Mouse (Mus musculus): ENCODE data around the gene Sh2d5.

Gene Sh2d5

DNA sequence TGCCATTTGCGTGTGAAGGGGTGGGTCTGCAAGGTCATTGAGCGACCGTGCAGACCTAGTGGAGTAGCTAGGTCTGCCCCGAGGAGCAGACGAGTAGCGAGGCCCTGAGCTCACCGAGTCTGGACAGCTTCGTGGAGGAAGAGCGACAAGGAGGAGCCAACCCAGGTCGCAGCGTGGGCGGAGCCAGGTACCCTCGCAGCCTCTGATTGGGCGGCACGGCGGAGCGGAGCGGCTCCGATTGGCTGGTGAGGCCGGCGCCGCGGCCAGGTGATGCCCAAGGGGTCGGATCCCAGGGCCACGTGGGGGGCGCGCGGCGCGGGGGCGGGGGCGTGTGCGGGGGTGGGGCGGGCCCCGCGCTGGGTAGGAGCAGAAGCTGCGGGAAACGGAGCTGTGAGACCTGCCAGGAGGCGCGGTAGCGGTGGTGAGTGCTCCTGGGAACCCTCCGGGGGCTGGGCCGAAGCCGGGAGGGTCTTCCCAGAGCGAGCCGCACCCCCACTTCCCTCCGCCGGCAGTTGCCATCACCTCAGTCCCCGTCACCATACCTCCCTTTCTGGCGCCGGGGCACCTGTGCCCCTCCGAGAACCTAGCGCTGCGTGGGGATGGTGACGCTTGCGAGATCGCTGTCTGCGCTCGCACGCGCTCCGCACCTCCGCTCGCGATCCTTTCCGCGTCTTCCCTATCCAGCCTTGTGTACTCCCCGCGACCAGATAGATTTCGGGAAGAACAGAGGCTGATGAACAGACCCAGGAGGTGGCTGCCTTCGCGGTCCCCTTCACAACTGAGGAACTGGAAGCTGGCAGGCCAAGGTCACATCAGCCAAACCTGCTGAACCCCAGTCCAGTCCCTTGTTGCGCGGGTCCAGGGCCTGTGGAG lies at the start of gene Sh2d5, which contains the start of gene Kif17:
TSS of gene Sh2d5 (plus strand) at position 316 of the 873 bp plus-strand sequence.
TSS of gene Kif17 (plus strand) at position 348 of the 873 bp plus-strand sequence.
- DNase-seq: peak; percentile 75 to 79

DNA sequence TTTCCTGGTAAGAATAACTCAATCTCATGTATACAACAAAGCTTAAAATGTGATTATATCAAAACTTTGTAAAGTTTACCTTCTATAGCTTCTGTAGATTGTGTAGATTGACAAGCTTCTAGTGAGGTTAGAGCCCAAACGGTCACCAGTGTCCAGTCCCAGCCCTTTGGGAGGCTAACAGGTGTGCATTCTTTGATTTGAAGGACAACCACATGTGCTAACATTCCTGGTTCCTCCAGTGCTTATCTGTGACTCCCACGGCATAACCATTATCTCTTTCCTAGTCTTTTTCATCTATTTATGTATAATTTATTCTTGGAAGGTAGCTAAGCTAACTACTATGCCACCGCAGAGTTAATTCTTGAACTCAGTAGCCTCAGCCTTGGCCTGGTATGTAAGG lies 49.4 kb upstream of the Sh2d5 start:
- DNase-seq: no peak

DNA sequence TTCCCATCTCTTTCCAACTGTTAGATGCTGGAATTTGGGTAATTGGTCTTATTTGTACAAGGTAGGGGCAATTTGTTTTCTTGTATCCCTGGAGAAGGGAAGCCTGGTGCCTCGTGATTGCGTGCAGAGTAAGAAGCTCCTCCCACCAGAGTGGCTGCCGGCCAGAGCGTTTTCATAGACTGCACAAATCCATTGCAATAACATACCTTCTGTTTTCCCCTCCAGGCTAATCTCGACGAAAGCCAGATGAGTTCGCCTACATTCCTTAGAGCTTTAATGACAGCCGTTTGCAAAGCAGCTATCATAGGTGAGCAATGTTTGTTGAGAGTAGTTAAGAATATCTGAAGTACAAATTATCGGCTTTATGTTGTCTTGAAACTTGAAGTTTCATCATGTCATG lies 48.5 kb upstream of the Sh2d5 start:
- no peak for DNase-seq

DNA sequence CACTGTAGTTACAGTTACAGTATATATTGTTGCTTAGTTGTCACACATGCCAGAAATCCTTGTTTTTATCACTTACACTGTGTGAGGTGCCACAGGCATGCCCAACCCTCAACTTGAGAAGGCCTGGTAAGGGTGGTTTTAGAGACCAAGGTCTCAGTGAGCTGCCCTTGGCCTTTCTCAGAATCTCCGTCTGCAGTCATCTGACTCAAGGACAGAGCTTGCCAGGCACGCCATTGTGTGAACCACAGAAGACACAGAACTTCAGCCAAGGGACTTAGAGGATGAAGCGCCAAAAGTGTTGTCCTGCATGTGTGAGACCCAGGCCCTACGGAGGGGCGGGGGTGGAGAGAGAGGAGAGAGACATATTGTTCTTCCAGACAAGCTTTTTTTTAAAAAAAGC lies 40.1 kb upstream of the Sh2d5 start:
- no peak for DNase-seq

DNA sequence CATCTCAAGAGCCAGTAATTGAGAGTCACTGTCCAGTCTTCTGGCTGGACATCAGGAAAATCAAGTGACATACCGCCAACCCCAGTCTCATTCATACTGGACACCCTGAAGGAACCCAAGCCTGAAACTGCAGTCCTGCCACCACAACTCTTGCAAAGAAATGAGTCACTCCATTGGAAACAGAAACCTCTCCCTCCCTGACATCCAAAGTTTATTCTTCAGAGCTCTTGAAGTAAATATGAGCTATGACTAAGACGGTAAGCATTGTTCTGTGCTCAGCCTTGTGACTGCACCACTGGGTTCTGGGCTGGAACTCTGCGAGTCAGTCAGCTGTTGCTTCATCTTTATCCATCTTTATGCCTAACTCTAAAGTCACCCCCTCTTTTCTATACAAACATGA lies 36.3 kb upstream of the Sh2d5 start:
- DNase-seq: peak; percentile 27 to 63

DNA sequence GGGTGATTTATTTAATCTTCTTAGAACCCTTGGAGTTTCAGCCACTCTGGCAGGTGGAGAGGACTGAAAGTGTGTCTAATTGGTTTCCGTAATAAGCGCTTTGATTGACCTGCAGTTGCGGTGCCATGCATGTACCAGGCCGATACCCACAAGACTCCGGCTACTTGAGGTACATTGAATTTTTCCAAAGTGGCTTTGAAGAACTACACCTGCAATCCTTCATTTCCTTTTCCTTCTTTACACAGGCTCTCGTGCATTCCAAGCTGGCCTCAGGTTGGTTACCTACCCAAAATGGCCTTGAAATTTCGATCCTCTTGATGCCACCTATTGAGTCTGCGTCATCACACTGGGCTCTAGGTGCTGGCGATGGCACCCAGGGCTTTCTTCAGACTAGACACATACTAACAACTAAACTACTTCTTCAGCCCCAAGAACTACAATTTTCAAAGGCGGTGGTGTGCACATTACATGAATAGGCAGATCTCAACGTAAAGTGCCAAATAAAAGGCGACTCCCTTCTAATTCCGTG lies 34.5 kb upstream of the Sh2d5 start:
- peak; percentile 36 to 52 for DNase-seq

DNA sequence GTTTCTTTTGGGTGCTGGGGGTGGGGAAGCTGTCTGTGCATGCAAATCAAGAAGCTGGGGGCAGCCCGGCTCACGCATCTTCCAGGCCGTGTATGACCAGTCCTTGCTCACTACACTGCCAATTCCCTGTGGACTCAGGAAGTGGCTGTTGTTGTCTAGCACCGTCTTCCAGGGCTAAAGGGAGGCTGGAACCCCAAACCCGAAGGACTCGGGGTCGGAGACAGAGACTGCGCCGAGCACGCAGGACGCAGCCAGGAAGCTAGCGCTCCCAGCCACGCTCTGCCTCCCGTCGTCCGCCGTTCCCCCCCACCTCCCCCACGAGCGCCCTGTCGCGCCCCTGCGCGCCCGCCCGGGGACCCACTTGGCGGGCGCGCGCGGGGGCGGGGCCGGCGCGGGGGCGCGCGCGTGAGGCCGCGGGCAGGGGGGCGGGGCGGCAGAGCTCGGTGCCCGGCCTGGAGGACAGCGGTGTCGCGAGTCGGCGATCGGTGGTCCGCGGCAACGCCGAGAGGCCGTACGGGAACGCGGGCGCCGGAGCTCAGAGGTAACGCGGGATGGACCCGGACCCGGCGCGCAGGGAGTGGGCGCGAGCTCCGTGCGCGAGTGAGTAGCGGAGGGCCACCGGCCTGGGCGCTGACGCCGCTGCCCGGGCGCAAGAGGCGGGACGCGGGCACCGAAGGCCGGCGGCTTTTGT lies 33.9 kb upstream of the Sh2d5 start, which contains the start of gene Hp1bp3:
TSS of gene Hp1bp3 (plus strand) at position 97 of the 691 bp plus-strand sequence.
- DNase-seq: peak; percentile 72 to 75

DNA sequence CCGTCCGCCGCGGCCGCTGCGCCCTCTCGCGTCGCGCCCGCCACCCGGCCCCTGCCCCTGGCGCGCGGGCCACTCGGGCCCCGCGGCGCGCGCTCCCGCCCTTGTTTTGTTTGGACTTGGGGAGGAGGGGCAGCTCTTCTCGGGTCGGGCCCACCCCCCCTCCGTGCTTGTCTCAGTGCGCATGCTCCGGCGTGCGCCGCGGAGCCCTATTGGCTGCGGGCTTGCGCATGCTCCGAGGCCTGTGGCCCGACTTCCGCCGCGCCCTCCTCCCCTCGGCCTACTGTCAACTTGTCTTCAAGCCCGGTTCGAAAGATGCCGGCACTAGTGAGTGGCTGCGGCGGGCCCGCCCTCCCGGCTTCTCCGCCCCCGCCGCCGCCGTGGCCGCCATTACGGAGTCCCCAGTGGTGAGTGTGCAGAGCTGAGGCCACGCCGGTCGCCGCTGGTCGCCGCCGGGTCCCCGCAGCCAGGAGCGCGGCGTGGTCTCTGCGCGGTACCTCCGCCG lies 33.3 kb upstream of the Sh2d5 start:
- DNase-seq: peak; percentile 98

DNA sequence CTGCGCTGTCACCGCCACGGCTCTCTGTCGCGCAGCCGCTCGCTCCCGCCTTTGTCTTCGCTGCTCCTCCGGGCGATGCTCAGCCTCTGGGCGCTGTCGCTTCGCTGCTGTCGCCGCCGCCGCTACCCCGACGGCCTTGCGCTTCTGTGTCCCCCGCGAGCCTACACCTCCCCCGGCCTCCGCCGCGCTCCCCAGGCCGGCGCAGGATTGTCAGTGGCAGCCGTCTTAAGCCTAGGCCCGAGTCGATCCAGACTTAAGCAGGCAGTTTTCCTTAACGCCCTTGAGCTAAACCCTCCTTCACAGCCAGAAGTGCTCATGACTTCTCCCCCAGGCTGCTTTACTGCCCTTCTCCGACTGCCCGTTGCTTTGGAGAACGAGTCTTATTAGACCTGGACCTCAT lies 32.8 kb upstream of the Sh2d5 start:
- peak in 1 of 2 experiments; percentile 20 for DNase-seq

DNA sequence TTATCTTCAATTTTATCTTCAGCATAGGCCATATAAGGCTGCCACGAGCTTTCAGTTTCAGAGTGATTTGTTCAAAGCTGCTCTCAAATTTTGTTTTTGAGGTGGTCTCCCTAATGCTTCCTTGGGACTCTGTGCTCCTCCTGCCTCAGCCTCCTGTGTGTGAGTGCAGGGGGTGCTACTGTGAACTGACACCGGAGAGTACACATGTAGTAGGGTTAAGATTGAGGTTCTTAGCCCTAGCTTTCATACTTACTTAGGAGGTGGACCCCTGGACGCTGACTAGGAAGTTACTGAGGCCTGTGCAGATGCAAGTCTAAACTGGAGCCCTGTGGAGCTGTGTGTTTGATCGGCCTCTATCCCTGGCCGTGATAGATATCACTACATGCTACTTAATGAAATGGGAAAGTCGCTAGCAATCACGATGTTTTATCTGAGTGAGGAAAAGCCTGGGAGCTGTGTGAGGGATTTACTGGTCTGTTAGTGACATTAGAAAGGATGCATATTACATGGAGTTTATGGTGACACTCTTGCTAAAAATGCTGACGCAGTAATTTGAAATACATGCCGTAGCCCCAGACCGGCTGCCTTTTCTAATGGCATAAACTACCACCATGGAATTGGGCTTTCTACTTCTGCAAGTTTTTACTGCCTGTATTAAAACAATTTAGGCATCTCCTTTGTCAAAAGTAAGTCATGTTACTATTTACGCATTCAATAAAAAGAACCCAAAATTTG lies 32.1 kb upstream of the Sh2d5 start:
- DNase-seq: no peak

DNA sequence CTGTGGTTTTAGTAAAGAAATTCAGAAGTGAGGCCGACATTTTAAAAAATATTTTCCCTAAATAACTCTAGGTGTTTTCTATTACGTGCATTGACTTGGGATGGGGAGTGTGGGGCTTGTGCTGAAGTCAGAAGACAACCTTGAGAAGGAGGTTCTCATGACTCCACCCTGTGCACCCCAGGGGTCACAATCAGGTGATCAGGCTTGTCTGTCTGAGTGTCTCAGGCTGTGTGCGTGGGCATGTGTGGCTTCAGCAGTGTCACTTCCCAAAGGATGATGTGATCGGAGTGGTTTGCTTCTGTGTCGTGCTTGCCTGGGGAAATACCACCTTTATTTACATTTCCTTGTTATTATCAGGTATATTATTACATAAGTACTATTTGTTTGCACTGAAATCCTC lies 30.9 kb upstream of the Sh2d5 start:
- no peak for DNase-seq

DNA sequence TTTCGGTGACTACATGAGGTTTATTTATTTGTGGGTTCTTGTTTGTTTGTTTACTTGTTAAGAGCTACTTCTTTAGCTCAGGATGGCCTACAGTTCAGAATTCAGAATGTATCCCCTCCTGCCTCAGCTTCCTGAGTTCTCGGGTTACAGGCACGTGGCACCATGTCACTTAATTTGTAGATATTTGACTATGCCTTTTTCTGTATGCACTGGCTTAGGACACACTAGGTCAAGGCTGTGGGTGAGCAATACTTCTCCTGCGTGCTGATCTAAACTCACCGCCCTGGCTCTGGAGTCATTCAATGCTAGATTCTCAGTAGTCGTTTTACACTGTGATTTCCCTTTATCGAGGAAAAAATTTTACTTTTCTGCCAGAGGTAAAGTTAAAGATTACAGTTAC lies 29.4 kb upstream of the Sh2d5 start:
- DNase-seq: no peak

DNA sequence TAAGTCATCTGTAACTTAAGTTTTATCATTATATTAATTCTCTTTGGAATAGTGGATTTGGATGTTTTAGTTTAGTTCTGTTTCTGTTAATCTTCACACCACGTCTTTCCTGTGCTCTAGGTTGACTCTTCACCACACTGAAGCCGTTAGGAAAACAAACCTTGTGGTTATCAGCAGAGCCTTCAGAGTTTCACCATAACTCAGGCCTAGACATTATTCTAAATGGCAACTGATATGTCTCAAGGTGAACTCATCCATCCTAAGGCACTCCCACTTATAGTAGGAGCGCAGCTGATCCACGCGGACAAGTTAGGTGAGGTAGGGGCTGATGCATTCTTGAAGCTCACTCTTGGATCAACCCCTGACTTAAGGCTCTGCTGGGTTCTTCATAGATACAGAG lies 28.8 kb upstream of the Sh2d5 start:
- DNase-seq: no peak

DNA sequence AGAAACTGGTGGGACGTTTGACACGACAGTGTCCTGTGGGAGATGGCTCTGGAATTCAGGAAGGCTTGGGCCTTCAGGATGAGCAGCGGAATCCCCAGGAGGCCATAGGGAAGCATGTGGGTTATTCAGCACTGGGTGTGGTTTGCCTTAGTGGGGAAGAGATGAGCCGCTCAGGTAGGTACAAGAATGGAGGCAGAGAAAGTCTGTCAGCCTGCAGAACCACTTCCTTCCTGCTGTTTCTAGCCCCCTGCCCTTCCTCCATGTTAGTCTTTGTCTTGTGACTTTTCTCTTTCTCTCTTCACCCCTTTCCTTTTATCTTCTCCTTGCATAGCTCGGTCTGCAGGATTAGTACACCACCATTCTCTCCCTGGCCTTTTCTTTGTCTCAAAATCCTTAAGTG lies 27.8 kb upstream of the Sh2d5 start:
- no peak for DNase-seq

DNA sequence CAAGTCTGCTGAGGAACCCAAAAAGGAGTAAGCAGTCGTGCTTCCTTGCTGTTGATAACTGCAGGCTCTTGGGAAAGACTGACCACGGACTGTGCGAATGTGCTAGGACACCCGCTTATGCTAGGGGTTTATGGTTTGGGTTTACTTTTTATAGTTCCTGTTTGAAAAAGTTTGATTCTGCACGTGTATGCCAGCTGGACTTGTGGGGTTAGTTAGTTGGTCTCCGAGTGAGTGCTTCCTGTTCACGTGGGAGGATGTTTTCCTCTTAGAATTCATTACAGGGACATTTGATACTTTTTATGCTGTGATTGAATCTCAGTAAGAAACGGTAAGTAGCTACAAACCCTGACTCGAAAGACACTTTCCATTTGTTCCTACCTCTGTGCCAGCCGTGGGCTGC lies 26.6 kb upstream of the Sh2d5 start:
- no peak for DNase-seq

DNA sequence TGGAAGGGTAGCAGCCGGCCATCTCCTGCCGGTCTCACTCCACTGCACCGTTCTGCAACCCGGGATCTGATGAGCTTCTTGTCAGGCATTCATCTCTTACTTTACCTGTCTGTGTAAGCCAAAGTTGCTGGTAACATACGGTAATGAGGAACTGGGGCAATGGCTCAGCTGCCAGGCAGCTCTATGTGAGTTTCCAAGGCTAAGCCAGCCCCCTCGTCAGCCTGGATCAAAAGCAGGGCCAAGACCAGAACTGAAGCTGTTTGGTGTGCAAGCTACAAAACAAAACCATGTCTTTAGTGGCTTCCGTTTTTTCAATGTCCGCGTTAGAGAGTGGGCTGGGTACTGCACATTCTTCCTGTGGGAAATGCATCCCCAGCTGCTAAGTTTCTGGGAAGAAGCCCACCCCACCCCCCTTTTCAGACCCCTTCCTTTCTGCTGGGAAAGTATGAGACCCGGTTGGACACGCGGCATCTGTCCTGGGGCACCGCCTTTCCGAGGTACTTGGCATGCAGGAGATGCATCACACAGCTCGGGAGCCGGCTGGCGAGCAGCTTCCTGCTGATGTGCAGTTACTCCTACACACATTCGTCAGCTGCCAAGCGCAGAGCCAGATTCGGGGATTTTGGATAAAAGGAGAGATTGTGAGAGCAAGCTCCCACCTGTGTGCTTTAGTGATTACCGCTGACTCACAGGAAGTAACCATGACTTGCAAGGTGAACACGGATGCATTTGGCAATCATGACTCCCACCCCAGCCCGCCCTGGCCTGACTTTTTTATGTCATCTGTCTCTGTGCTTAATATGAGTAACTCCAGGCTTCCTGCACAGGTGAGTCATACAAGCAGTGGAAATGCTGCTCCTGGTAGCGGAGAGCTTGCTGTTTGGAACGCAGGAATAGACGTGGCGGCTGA lies 3.2 kb upstream of the Sh2d5 start:
- DNase-seq: peak in 1 of 2 experiments; percentile 5

DNA sequence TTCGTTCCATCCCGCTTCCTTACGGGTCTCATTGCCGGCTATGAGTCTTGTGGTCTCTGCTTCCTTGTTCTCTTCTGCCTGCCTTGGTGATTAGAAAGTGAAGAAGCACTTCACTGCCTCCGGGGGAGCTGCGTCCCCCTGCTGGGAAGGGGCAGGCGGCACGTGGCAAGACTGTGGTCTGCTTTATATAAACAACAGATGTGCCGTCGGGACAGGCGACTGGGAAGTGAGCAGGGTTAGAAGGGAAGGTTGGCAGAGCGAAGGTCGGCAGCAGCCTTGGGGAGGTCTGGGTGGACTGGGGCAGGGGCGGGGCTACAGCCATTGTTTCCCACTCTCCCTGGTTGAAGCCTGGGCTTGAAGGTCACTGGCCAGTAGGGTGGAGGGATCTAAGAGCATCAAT lies 1.6 kb downstream of the Sh2d5 start:
- no peak for DNase-seq

DNA sequence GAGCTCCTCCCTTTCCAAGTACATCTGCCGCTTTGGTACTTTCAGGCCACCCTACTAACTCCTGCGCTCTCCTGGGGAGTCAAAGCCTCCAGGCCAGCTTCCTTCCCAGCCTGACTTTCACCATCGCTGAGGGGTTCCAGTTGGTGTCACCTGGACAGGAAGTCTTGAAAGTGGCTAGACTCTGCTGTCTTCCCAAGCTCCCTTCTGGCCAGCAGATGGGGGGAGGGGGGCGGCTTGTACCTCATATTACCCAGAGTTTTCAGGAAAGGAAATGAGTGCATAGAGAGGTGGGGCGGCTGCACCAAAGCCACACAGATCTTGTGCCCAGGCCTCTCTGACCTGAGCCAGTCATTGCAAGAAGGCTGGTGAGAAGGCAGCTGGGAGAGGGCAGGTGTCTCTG lies 2.0 kb downstream of the Sh2d5 start:
- no peak for DNase-seq

DNA sequence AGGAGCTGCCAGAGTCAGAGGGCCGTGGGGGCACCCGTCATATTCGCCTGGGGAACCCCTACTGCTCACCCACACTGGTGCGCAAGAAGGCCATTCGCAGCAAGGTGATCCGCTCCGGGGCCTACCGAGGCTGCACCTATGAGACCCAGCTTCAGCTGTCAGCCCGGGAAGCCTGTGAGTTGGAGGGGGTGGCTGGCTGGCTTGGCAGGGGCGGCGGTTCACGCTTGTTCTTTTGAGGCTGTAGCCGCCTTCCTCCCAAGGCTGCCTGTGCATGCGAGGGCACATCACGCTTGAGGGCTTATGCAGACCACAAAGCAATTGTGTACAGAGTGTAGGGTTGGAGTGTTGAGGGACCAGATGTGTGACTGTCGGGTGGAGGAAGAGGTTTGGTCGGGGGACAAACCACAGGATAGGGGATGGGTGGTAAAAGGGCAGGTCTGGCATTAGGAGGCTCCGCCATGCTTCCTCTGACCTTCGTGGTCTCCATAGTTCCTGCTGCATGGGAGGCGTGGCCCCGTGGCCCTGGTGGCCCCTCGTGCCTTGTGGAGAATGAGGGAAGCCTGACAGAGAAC lies 7.0 kb downstream of the Sh2d5 start:
- no peak for DNase-seq

DNA sequence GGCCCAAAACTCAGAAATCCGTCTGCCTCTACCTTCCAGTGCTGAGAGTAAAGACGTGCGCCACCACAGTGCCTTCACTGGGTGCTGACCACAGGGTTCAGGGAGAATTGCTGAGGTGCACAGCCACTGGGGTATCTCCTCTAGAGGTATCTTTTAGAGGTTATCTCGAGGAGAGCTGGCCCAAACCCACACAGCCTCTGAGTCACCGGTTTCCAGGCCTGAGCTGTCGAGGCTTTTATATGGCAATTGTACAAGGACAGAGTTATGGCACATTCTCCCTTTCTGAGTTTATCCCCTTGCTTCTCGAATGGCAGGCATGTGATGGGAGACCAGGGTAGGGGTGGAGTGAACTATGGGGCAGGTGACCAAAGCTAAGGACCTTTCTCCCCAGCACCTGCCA lies 8.5 kb downstream of the Sh2d5 start:
- no peak for DNase-seq

DNA sequence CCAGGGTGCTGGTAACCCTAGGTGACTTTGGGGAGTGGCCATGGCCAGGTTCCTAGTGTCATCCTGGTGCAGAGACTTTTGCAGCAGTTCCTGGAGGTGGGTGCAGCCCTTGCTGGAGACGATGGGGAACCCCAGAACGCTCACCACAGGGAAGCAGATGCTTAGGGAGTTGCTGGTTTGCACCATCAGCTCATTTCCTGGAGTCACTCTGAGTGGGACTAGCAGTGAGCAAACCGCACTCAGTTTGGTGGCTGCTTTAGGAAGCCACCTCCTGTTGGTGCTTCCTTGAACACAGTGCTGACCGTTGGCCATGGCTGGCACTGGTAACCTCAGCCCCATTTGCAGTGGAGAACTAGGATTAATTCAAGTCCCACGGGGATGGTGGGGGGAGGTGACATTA lies 9.3 kb downstream of the Sh2d5 start:
- DNase-seq: no peak
